17 mouse cellular contexts compared by ENCODE assay signal in the genomic region with DNA sequence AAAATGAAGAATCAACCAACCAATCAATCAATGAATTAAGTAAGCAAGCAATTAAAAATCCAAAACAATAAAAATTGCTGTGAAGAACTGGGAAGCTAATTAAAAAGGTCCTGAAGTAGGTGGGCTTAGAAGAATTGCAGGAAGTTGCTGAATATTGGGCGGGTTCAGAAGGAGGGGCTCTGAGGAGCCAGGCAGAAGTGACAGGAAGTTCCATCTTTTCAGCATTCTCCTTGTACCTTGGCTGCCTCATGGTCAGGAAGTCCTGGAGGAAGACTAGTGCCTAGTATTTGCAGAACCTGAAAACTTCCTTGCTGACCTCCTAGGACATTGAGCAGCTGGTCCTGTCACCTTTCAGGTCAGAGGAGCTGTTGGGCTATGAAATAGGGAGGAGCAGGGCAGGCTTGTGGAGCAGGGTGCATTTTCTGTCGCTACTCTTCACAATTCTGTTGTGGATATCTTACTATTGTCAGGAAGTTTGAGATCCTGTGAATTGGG. TPM values are rescaled to one million over a fixed set of nuclear protein-coding genes. Genes with fewer than 3 reads are reported as not detected.
"Had no signal": no experiment of that assay in that cellular context is flagged by ENCODE, and none has a peak within 500 bp of the region (broad histone marks: within the 10 kb centered on the region; RNA-seq: fewer than 3 reads in every experiment).

No protein-coding gene starts in this region.

RNA-seq across cellular contexts. Expression of a gene that starts 3.8 kb away (rescaled TPM):
- total RNA-seq: megakaryocyte, adult 5-6 weeks; megakaryocyte-erythroid progenitor cell, adult 5-6 weeks; midbrain, postnatal 0 days; monocyte, adult 5-6 weeks; neutrophil, adult 5-6 weeks had no signal
- polyA plus RNA-seq: liver, embryonic 16.5 days; lung, embryonic 14.5 days; lung, embryonic 16.5 days; midbrain, embryonic 10.5 days; midbrain, embryonic 13.5 days; midbrain, embryonic 15.5 days; midbrain, postnatal 0 days; neural tube, embryonic 14.5 days; small intestine, adult 2 months; stomach, embryonic 14.5 days; stomach, embryonic 16.5 days; thymus, postnatal 0 days; urinary bladder, adult 2 months had no signal
